Mouse (Mus musculus): ENCODE results near the gene Mkln1. TPM values are rescaled to one million over a fixed set of nuclear protein-coding genes. Genes with fewer than 3 reads are reported as not detected.

Mkln1 gene
- polyA plus RNA-seq, 1 experiment = 96.3 TPM

DNA sequence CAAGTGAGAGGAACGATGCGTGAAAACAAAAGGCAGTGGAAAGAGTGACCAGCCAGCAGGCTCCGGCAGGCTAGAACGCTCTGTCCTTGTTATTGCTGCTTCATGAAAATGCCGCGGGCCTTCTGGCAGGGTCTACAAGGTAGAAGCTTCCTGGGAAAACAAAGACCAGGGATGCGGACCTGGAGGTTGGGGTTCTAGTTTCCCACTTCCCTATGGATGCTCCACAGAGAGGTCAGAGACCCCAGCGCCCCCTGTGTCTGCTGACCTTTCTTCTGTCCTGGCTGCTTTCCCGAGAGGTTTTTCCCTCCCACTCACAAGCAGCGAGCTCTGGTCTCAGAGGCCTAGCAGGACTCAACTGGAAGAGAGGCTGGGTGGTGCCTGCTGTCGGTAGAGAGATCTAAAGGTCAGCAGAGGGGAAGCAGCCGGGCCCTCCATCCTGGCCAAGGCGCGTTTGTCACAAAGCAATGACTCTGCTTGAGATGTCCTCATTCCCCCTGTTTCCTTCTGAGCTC, 27.9 kb upstream of the Mkln1 start:
- Histone ChIP-seq H3K27ac (ENCODE audit: control insufficient read depth, insufficient read depth, low read depth, low read length, poor library complexity) (no peak overlapping the region), H3K4me3 (replicated peaks; ENCODE audit: control insufficient read depth, low read depth, low read length) (no peak overlapping the region), H3K4me1 (ENCODE audit: control insufficient read depth, insufficient read depth, low read length) (no peaks in the 10 kb centered on the region)
- WGBS = 83% methylated on average over 14 of the region's 14 CpGs
- TF ChIP-seq POLR2A (IDR thresholded peaks at IDR 0.05; ENCODE audit: borderline replicate concordance, control insufficient read depth, low read depth, low read length) (no peak), CTCF (IDR thresholded peaks at IDR 0.05; ENCODE audit: control insufficient read depth, insufficient read depth, low read length) (no peak)

DNA sequence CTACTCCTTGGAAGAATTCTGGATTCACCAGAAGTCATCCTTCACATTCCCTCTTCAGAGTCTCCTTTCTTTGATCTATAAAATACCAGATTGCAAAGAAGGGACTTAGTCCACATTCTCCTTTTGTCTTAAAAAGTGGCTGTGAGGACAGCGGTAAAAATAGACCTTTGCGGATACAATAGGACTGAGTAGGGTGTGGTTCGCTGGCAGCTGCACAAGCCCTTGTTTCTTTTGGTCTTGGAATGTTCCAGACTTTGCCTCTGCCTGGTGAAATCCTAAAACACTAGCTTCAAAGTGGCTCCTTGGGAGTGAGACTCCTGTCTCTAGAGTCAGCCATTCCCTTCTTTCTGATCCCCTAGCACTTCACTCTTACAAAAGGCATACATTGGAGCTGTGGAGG, 27.4 kb upstream of the Mkln1 start:
- no peak overlapping the region for H3K4me3 ChIP-seq (replicated peaks; ENCODE audit: control insufficient read depth, low read depth, low read length)
- no peak overlapping the region for H3K27ac ChIP-seq (ENCODE audit: control insufficient read depth, insufficient read depth, low read depth, low read length, poor library complexity)
- WGBS = 92% methylated on average over 3 of the region's 3 CpGs
- TF ChIP-seq CTCF (IDR thresholded peaks at IDR 0.05; ENCODE audit: control insufficient read depth, insufficient read depth, low read length) (no peak), POLR2A (IDR thresholded peaks at IDR 0.05; ENCODE audit: borderline replicate concordance, control insufficient read depth, low read depth, low read length) (no peak)
- no peaks in the 10 kb centered on the region for H3K4me1 ChIP-seq (ENCODE audit: control insufficient read depth, insufficient read depth, low read length)

DNA sequence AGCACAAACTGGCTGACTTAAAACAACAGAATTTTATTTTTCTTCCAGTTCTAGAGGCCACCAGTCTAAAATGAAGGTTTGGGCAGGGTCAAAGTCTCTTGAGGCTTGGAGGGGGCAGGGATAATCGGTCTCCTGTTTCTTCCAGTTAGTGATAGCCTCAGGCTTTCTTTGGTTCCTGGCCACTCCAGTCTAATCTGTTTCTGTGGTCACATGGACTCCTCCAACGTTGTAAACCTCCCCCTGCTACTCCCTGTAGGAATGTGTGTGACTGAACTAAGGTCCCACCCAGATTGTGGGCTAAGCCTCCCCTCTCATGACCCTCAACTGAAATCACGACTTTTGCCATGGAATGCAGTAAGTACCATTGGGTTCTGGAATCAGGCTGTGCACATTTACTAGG, 25.9 kb upstream of the Mkln1 start:
- H3K27ac ChIP-seq (ENCODE audit: control insufficient read depth, insufficient read depth, low read depth, low read length, poor library complexity) = no peak overlapping the region
- WGBS = 57% methylated on average over 3 of the region's 3 CpGs
- no peaks in the 10 kb centered on the region for H3K4me1 ChIP-seq (ENCODE audit: control insufficient read depth, insufficient read depth, low read length)
- H3K4me3 ChIP-seq (replicated peaks; ENCODE audit: control insufficient read depth, low read depth, low read length) = no peak overlapping the region
- TF ChIP-seq CTCF (IDR thresholded peaks at IDR 0.05; ENCODE audit: control insufficient read depth, insufficient read depth, low read length) (no peak), POLR2A (IDR thresholded peaks at IDR 0.05; ENCODE audit: borderline replicate concordance, control insufficient read depth, low read depth, low read length) (no peak)

DNA sequence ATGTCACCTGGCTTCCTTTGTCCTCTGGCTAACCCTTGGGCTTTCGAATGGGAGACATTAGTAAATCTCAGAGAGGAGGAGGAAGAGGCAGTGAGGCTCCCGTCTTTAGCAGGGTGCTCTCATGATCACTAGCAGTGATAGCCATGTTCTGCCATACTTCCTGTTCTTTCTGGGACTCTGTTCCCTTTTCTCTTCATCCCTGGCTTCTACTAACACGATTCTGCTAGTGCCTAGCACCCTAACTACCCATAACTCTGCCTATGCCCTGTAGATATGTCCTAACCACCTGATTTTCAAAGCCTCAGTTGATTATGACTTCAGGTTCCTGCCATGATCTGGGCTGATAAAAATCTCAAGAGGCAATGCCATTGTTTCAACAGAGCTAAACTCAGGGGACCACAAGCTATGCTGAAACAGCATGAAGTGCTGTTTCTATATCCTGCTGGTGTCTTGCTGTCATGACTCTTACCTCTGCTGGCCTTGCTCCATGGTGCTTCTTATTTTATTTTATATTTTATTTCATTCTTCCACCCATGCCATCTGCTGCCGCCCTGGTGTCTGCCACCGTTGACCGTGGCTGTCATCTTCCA, 25.4 kb upstream of the Mkln1 start:
- Histone ChIP-seq H3K4me3 (replicated peaks; ENCODE audit: control insufficient read depth, low read depth, low read length) (no peak overlapping the region), H3K4me1 (ENCODE audit: control insufficient read depth, insufficient read depth, low read length) (no peaks in the 10 kb centered on the region), H3K27ac (ENCODE audit: control insufficient read depth, insufficient read depth, low read depth, low read length, poor library complexity) (no peak overlapping the region)
- 60% methylated on average over 6 of the region's 6 CpGs for WGBS
- TF ChIP-seq POLR2A (IDR thresholded peaks at IDR 0.05; ENCODE audit: borderline replicate concordance, control insufficient read depth, low read depth, low read length) = no peak
- no peak for TF ChIP-seq CTCF (IDR thresholded peaks at IDR 0.05; ENCODE audit: control insufficient read depth, insufficient read depth, low read length)

DNA sequence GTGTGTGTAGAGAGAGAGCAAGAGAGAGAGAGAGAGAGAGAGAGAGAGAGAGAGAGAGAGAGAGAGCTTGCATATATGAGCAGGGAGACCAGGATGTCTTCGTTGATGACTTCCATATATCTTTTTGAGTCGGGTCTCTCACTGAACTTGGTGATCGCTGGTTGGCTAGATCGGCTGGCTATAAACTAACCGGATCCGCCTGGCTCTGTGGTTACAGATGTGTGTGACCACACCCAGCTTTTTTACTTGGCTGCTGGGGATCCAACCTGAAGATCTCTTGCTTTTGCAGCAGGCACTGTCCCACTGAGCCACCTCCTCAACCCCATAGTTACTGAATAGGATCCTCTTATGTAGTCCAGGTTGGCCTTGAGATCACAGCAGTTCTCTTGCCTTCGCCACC, 15.5 kb upstream of the Mkln1 start:
- no peak for TF ChIP-seq POLR2A (IDR thresholded peaks at IDR 0.05; ENCODE audit: borderline replicate concordance, control insufficient read depth, low read depth, low read length)
- TF ChIP-seq CTCF (IDR thresholded peaks at IDR 0.05; ENCODE audit: control insufficient read depth, insufficient read depth, low read length) = no peak
- Histone ChIP-seq H3K4me3 (replicated peaks; ENCODE audit: control insufficient read depth, low read depth, low read length) (no peak overlapping the region), H3K4me1 (ENCODE audit: control insufficient read depth, insufficient read depth, low read length) (no peaks in the 10 kb centered on the region), H3K27ac (ENCODE audit: control insufficient read depth, insufficient read depth, low read depth, low read length, poor library complexity) (no peak overlapping the region)
- 78% methylated on average over 7 of the region's 7 CpGs for WGBS

DNA sequence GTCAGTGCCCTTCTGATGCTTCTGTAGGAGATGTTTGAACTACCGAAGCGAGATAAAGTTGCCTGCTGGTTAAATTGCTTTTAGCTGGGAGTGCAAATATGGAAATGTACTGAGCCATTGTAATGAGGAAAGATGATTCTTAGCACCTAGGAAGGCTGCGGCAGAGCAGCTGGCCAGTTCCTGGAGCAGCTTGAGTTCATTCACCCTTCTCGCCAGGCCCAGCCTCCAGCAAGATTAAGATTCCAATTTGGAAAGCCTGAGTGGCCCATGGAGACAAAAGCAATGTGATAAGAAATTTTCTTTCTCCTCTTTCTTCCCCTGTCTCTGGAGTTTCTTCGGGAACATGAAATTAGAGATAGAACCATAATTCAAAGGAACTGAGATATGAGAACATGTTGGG, 13.7 kb upstream of the Mkln1 start:
- Histone ChIP-seq H3K4me3 (replicated peaks; ENCODE audit: control insufficient read depth, low read depth, low read length) (no peak overlapping the region), H3K4me1 (ENCODE audit: control insufficient read depth, insufficient read depth, low read length) (no peaks in the 10 kb centered on the region), H3K27ac (ENCODE audit: control insufficient read depth, insufficient read depth, low read depth, low read length, poor library complexity) (no peak overlapping the region)
- 88% methylated on average over 5 of the region's 5 CpGs for WGBS
- TF ChIP-seq POLR2A (IDR thresholded peaks at IDR 0.05; ENCODE audit: borderline replicate concordance, control insufficient read depth, low read depth, low read length) = no peak
- TF ChIP-seq CTCF (IDR thresholded peaks at IDR 0.05; ENCODE audit: control insufficient read depth, insufficient read depth, low read length) = no peak

DNA sequence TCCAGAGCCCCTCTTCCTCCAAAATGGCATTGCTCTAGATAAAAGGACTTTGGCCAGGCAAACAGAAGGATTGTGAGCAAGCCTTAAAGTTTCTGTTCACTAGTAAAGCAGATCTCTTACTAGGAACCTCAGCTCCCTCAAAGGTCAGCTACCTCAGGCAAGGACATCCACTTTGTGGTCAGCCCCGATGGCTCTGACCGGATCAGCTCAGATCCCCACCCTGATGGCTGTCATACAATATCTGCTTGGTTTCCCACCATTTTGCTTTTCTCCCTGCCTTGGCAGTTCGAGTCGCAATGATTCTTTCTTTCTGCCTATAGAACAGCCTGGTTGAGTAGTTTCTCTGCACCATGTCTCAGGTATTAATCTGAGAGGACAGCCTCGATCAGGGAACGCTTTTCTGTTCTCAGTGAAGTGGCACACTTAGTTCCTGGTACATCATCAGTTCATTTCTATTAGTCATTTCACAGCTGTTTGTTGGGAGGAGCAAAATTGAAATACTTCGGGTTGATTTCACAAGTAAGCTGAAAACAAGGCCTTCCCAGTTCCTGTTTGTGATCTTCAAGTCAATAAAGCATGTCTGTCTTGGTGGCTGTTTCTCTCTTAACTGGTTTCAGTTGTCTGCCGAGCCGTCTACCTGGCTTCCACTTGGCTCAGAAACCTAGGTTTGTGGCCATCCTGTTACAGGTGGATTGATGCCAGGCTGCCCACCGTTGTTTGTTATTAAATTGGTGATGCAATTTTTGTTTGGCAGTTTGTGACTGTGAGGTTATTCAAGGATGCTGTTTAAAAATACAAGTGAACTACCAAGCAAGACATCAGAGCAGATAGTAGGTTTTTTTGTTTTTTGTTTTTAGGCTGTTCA, 13.0 kb upstream of the Mkln1 start:
- TF ChIP-seq CTCF (IDR thresholded peaks at IDR 0.05; ENCODE audit: control insufficient read depth, insufficient read depth, low read length) (no peak), POLR2A (IDR thresholded peaks at IDR 0.05; ENCODE audit: borderline replicate concordance, control insufficient read depth, low read depth, low read length) (no peak)
- Histone ChIP-seq H3K27ac (ENCODE audit: control insufficient read depth, insufficient read depth, low read depth, low read length, poor library complexity) (no peak overlapping the region), H3K4me1 (ENCODE audit: control insufficient read depth, insufficient read depth, low read length) (no peaks in the 10 kb centered on the region), H3K4me3 (replicated peaks; ENCODE audit: control insufficient read depth, low read depth, low read length) (no peak overlapping the region)
- 78% methylated on average over 10 of the region's 10 CpGs for WGBS

DNA sequence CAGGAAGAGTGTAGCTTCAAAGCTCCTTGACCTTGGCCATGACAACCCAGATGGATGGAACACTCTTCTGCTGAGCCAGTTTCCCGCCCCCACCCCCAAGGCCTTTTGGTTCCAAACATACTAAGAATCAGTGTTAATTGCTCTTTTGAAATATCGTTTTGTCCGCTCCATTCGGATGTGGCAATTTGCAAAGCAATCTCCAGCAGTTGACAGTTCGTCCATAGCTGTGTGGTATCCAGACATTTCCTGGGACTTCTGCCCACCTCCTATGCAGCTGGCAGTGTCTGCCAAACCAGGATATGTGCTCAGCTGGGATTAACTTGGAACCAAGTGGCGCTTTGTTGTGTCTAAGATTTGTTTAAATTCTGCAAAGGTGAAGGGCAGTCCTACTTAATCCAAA, 8.8 kb upstream of the Mkln1 start:
- no peaks in the 10 kb centered on the region; the same call in 1 of the 2 replicates for H3K4me1 ChIP-seq (ENCODE audit: control insufficient read depth, insufficient read depth, low read length)
- H3K4me3 ChIP-seq (replicated peaks; ENCODE audit: control insufficient read depth, low read depth, low read length) = no peak overlapping the region
- 85% methylated on average over 6 of the region's 6 CpGs for WGBS
- TF ChIP-seq POLR2A (IDR thresholded peaks at IDR 0.05; ENCODE audit: borderline replicate concordance, control insufficient read depth, low read depth, low read length) (no peak), CTCF (IDR thresholded peaks at IDR 0.05; ENCODE audit: control insufficient read depth, insufficient read depth, low read length) (no peak)
- no peak overlapping the region for H3K27ac ChIP-seq (ENCODE audit: control insufficient read depth, insufficient read depth, low read depth, low read length, poor library complexity)

Data from bone marrow, adult 2 months (tissue).